In the genomic region with DNA sequence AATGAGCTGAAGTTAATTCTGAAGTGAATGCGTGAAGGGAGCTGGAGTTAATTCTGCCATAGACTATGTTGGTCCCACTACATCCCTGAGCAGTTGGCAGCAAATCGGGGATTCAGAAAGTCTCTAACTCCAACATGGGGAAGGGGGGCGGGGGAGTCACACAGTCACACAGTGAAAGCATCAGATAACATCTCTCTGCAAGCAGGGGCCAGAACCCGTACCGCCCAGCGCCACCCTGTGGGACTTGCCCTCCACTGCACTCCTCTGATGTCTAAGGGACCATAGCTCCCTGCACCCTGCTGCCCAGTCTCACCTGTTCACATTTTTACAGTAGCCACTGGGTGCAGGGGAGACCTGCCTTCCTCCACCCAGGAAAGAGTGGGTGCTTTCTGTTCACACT, we compare ENCODE assay signal across 9 mouse cellular contexts.
DNase-seq lines count a peak whose midpoint lies in the region; ATAC-seq and TF ChIP-seq lines count a peak whose summit lies in the region.
"Had no signal": no experiment of that assay in that cellular context is flagged by ENCODE, and none has a peak within 500 bp of the region (broad histone marks: within the 10 kb centered on the region; RNA-seq: fewer than 3 reads in every experiment).

No protein-coding gene starts in this region.

- no peak overlapping the region; the same call in 1 of the 2 replicates for H3K9ac ChIP-seq in hindbrain, embryonic 13.5 days
- H3K9ac ChIP-seq in midbrain, postnatal 0 days (replicated peaks; ENCODE audit: low read length, poor library complexity, severe bottlenecking): no peak overlapping the region

- peak; percentile 64 for DNase-seq in hindbrain, embryonic 10.5 days (ENCODE audit: low spot score)
- DNase-seq in right cerebral cortex, postnatal 14 days: peak; percentile 43
- no peak for DNase-seq in right cerebral cortex, adult 18-20 months
- peak; percentile 69 for DNase-seq in embryo, embryonic 9.5 days (ENCODE audit: extremely low spot score)
- peak; percentile 28 for DNase-seq in midbrain, postnatal 0 days (ENCODE audit: low spot score)
- no peak for DNase-seq in left cerebral cortex, adult 8-10 months (ENCODE audit: low spot score in 2 of 2)
- DNase-seq in frontal cortex, postnatal 25 days (ENCODE audit: low spot score in 2 of 2): no peak
- DNase-seq: heart, postnatal 36 days had no signal

- H3K9me3 ChIP-seq in hindbrain, embryonic 10.5 days: no peaks in the 10 kb centered on the region
- no peaks in the 10 kb centered on the region for H3K9me3 ChIP-seq in hindbrain, embryonic 13.5 days
- no peaks in the 10 kb centered on the region for H3K9me3 ChIP-seq in midbrain, postnatal 0 days (ENCODE audit: low read length)

- TF ChIP-seq CTCF in midbrain, postnatal 0 days (IDR thresholded peaks at IDR 0.05): peak; percentile 61

- peaks cover 9% of the 10 kb centered on the region for H3K36me3 ChIP-seq in hindbrain, embryonic 10.5 days
- H3K36me3 ChIP-seq in hindbrain, embryonic 13.5 days: no peaks in the 10 kb centered on the region
- no peaks in the 10 kb centered on the region for H3K36me3 ChIP-seq in midbrain, postnatal 0 days (ENCODE audit: insufficient read depth, low read length)

- H3K4me2 ChIP-seq in hindbrain, embryonic 13.5 days: no peak overlapping the region
- H3K4me2 ChIP-seq in midbrain, postnatal 0 days (ENCODE audit: low read depth, low read length, poor library complexity, severe bottlenecking): no peak overlapping the region

- peaks cover 83% of the 10 kb centered on the region for H3K4me1 ChIP-seq in hindbrain, embryonic 10.5 days (replicated peaks)
- H3K4me1 ChIP-seq in hindbrain, embryonic 13.5 days (replicated peaks): peaks cover 77% of the 10 kb centered on the region
- H3K4me1 ChIP-seq in midbrain, postnatal 0 days (ENCODE audit: insufficient read depth, low read length): peaks cover 35% of the 10 kb centered on the region

- H3K4me3 ChIP-seq in hindbrain, embryonic 10.5 days: no peak overlapping the region
- no peak overlapping the region for H3K4me3 ChIP-seq in hindbrain, embryonic 13.5 days
- no peak overlapping the region for H3K4me3 ChIP-seq in midbrain, postnatal 0 days (ENCODE audit: low read depth, low read length)

- WGBS in hindbrain, embryonic 10.5 days: 12% methylated on average over 6 of the region's 6 CpGs
- 17% methylated on average over 6 of the region's 6 CpGs for WGBS in hindbrain, embryonic 13.5 days
- 21% methylated on average over 6 of the region's 6 CpGs for WGBS in midbrain, postnatal 0 days

- ATAC-seq in hindbrain, embryonic 13.5 days (ENCODE audit: low FRiP score): no peak
- no peak for ATAC-seq in midbrain, postnatal 0 days (ENCODE audit: low FRiP score)

- peak overlapping the region; percentile 94 for H3K27ac ChIP-seq in hindbrain, embryonic 10.5 days
- no peak overlapping the region for H3K27ac ChIP-seq in hindbrain, embryonic 13.5 days
- no peak overlapping the region for H3K27ac ChIP-seq in midbrain, postnatal 0 days (ENCODE audit: low read depth, low read length)

- H3K27me3 ChIP-seq in hindbrain, embryonic 10.5 days (ENCODE audit: insufficient read depth, poor library complexity, severe bottlenecking): no peaks in the 10 kb centered on the region
- H3K27me3 ChIP-seq in hindbrain, embryonic 13.5 days: no peaks in the 10 kb centered on the region
- H3K27me3 ChIP-seq in midbrain, postnatal 0 days (ENCODE audit: insufficient read depth, low read length): no peaks in the 10 kb centered on the region

Comparison
In these comparisons a context has a peak if more than half of its experiments do, and no peak if none do; other contexts are left out.
1. DNase-seq: peak in hindbrain, embryonic 10.5 days (single experiment), right cerebral cortex, postnatal 14 days (single experiment), embryo, embryonic 9.5 days (single experiment) and midbrain, postnatal 0 days (single experiment); none in right cerebral cortex, adult 18-20 months (single experiment), left cerebral cortex, adult 8-10 months (0 of 2) and frontal cortex, postnatal 25 days (0 of 2).